Mouse (Mus musculus) c-Kit-negative CD71-positive TER-119-positive erythroid progenitor cells, embryonic 14.5 days (primary cell): ENCODE results near the gene Tbc1d23.
"Not testable (repeated sequence)": the region's sequence is repeated elsewhere in the genome, so short reads cannot be mapped to it uniquely, and the experiment has no call there.

ENCODE experiments used
- DNase-seq: peaks from one replicate; pipeline ENCODE4 v3.0.0-alpha.2; 2013; ENCODE audit warnings: low read depth, low spot score

Tbc1d23 gene

DNA sequence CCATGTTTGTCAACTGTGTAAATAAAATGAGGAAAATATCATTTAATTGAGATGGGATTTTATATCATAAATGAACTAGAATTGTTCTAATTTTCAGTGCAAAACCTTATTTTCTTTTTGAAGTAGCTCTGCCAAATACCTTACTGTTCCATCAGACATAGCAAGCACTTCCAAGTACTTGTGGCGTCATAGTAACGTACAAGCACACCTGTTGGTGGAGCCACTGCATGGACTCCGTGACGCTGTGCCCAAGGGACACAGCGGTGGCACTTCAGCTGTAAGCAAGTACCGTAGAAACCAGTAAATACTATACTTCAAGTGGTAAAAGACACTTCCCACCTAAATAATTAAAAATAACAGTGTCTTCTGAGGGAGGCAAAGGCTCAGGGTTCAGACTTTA is 10.9 kb downstream of the Tbc1d23 start:
- no peak for DNase-seq

DNA sequence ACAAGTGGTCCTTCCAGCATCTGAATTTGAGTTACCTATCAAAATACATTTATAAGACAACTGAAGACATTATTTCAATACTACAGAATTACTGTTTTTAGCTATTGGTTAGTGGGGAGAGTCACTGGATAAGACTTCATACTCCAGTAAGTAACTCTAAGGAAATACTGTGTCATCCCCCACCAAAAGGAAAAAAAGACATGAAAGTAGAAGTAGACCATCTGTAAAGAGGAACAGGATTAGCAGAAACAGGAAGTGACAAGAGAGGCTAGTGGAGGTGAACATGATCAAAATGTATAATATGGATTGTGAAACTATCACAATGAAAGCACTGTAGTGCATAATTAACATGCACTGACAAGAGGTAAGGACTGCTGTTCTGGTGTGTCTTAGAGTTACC is 15.3 kb downstream of the Tbc1d23 start:
- DNase-seq, result no peak

DNA sequence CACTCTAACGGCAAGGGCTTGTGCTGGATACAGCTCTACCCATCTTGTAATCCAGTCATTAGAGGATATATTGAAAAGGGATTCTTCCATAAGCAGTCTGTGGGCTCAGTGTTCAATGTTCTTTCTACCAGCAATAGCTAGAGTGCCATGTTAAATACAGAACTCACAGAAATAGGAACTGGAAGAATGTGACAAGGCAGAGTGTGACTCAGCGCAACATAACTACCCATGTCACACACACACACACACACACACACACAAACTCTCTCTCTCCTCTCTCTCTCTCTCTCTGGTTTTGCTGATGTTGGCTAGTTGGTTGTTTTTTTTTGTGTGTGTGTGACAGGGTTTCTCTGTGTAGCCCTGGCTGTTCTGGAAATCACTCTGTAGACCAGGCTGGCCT is 20.3 kb downstream of the Tbc1d23 start:
- DNase-seq, result no peak

DNA sequence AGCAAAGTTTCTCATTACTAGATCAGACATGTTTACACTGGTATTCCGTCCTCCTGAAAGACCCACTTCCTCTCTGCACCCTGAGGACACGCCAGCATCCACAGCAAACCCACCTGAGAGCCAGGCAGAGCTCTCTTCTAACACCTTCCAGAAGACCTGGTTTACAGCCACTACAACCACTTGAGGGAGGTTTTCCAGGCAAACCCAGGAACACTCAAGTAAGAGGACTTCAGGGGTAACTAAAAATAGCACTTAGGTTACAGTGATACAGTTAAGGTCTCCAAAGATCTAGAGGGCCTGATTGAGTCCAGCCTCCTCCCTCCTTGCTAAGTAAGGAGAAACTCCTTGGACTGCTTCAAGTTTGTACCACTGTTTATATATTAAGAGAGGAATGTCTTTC is 23.0 kb downstream of the Tbc1d23 start:
- no peak for DNase-seq

DNA sequence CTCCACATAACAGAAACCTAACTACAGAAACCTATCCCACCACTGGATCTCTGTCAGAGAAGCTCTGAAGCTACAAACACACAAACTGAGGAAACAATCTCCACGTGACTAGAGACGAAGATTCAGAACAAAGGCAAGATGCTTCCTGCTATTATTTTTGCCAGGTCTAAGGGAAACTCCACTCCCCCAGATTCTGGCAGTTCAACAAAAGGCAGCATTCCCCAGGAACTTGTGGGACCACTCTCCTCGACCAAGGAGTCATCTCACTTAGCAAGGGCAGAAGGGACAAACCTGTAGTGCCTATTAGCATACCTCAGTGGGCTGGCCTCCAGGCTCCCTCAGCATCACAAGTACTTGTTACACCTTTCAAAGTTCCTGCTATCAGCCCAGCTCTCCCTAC is 34.0 kb downstream of the Tbc1d23 start:
- no peak for DNase-seq

DNA sequence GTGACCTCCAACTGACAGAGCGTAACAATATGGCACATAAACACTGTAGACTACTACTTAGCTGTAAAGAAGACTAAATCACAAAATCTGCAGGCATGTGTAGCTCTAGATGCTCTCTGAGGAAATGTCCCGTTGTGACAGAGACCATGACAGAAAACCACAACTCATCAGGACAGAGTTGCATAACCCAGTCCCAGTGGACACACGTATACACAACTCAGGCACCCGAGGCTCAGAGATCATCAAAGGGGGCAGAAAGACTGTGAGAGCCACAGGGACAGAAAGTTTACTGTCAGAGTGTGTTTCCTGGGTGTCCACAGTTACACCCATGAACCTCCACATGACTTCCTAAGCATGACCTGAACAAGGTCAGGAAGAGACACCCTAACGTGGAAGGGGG is 34.7 kb downstream of the Tbc1d23 start:
- no peak for DNase-seq

DNA sequence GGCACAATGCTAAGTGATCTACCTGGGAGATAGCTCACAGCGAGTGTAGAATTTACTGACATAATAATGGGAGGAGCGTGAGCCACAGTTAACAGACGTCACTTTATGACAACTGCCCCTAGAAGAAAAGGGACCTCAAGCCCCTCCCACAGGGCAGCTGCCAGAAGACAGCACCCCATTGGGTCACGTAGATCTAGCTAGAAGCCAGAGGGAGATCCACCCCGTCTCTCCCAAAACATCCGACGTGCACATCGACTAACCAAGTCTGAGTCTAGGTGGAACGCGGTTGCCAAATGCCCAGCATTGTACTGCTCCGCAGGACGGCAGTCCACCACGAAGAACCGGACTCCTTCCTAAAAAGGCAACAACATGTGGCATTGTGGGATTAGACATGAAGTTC is 40.1 kb downstream of the Tbc1d23 start:
- no peak for DNase-seq

DNA sequence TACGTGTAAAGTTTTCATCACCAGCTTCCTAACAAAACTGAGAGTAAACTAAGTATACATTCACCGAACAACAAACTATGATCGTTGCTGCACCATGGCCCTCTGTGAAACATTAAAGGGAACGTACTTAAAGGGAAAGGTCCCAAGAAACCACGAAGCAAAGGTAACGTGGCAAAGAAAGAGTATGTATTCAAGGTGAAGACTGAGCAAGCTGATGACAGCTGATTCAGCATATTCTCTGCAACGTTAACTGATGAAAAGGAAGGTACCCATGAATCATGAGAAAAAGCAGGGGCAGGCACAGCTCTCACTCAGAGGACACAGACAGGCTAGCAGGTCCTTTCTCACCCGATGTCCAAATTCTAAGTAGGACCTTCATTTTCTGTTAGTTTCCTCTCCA is 40.9 kb downstream of the Tbc1d23 start:
- DNase-seq, result no peak

DNA sequence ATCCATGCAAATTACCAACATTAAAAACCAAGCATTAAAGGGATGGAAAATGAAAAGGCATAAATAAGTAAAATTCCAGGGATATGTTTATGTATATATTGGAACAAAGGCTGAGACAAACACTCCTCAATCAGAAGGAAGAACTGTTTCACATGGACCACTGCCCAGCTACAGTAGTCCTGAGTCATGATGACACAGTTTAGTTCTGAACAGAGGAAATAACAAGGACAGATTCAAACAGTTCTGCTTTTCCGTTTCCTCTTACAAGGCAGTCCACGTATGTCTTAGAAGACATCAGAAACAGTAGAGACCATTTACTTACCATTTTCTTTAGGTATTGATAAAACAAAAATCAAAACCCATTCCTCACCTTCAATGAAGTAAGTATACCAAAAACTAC is 41.8 kb downstream of the Tbc1d23 start:
- no peak for DNase-seq

DNA sequence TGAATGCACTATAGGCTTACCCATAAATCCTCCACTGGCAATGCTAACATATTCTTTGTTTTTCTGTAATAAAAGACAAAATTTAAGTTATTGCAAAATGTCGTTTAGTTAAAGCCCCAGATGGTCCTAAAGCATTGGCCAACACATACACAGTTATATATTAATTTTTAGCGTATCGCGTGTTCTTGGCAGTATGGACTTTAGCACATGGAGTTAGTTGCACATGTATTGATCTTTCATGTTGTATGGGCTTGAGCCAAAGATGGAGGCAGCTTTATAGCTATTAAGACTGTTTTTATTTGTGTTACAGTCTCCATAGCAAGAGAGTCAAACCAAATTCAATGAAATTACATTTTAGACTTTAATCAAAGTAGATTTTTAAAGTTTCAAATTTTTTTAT is 44.7 kb downstream of the Tbc1d23 start:
- no peak for DNase-seq

DNA sequence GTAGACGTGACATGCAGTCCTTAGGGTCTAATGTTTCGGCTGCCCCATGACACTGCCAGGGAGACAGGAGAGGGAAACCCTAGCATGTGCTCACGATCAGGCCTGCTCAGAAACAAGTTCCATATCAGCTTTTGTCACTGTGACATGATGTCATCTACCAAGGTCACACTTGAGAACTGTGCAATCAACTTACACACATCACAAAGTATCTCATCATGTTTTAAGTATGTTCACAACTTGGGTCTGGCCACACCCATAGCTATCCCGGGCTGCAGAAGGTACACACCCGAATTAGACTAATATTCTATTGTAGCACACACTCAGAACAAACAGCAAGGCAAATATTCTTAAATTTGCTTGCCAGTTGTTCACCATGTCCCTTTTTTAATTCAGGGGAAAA is 49.3 kb downstream of the Tbc1d23 start:
- no peak for DNase-seq

DNA sequence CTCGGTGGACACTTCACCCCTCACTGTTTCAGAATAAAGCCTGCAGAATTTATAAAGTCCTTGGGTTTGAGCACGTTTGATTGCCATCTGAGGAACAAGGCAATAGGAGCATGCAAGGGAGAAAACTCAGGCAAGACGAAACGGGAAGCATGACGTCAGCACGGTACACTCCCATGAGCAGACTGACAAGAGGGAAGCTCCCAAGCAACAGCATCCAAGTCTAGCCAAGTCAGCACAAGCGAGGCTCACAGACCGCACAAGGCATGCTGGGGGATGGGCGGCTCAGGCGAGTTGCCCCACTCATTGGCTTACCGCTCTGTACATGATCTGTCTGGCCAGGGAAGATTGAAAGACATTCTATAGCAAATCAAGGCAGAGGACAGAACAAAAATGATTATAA is 50.1 kb downstream of the Tbc1d23 start:
- DNase-seq, result no peak

DNA sequence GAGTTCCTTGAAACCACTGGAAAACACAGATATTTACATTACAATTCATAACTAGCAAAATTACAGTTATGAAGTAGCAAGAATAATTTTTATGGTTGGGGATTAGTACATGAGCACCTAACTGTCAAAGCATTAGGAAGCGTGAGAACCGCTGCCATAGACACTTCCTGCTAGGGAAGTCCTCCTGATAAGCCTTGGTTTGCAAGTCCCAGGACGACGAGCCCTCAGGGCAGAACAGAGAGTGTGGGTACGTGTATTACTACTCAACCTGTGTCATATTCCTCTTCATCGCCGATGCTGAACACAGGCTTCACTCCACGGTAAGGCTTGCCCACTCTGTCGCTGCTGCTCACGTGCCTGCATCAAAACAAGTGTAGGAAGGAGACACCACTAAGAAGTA is 53.6 kb downstream of the Tbc1d23 start:
- no peak for DNase-seq

DNA sequence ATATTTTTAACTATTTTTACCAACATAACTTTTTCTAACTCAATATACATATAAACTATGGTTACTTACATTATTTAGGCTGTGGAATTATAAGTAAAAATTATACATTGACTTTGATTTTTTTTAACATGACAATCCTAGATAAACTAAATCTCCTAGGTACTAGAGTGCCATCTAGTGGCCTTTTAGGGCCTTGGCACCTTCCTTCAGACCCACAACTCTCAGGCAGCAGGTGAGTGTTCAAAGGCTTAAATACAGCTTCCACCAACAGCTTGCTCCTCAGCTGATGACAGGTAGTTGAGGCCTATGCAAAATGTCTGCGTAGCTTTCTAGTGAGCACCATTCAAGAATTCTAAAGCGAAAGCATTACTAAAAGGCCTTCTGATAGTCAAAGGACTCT is 54.0 kb downstream of the Tbc1d23 start:
- peak; percentile 38 for DNase-seq

DNA sequence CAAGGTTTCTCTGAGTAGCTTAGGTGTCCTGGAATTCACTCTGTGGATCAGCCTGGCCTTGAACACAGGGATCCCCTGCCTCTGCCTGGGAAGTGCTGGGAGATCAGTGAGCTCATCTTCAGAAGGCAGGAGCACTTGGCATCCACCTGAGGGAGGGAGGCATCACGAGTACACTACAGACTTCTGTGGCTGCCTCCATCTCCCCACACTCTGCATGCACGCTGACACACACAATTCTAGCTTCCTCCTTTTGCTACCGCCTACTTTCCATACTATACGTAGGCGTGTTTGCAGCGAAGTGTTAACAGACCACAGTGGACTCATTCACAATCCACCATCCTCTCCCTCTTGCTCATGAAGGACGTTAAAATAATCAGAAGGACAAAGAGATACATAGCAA is 55.0 kb downstream of the Tbc1d23 start:
- no peak for DNase-seq

DNA sequence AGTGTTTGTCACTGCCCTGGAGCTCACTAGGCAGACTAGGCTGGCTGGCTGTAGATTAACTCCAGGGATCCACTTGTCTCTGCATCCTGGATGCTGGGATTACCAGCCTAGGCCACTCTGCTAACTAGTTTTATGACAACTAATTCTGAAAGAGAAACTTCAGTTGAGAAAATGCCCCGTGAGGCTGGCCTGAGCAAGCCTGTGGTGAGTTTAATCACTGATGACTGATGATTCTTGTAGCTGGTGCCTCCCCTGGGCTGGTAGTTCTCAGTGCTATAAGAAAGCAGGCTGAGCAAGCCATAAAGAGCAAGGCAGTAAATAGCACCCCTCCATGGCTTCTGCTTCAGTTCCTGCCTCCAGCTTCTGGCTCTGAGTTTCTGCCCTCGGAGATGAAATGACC is 55.6 kb downstream of the Tbc1d23 start:
- DNase-seq, result no peak

DNA sequence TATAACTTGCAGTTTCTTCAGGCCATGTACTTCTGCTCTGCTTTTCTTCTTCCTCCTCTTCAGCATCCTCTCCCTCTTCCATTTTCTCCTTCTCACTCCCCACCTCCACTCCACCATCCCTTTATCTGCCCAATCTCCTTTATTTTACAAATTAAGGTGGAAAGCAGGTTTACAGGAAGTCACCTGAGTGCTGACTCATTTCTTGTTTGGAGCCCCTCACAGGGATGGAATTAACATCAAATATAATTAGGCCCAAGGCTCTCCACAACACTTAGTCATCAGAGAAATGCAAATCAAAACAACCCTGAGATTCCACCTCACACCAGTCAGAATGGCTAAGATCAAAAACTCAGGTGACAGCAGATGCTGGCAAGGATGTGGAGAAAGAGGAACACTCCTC is 56.8 kb downstream of the Tbc1d23 start:
- not testable (repeated sequence) for DNase-seq

DNA sequence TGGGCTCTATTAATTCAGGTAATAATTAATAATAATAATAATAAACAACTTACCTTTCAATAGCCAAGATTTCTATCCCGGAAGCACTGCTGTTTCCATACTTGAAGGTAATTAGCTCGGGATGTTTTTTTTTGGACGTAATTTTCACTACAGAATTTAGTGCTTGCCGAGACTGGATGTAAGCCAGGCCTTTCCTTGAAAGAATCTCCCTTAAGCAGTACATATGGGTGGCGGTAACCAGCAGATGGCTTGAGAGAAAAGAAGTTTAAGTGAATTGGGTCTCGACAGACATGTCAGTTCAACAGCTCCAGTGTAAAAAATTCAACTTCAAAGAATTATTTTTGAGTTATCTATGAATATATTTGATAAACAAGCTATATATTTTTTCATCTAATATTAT is 59.7 kb downstream of the Tbc1d23 start:
- no peak for DNase-seq

DNA sequence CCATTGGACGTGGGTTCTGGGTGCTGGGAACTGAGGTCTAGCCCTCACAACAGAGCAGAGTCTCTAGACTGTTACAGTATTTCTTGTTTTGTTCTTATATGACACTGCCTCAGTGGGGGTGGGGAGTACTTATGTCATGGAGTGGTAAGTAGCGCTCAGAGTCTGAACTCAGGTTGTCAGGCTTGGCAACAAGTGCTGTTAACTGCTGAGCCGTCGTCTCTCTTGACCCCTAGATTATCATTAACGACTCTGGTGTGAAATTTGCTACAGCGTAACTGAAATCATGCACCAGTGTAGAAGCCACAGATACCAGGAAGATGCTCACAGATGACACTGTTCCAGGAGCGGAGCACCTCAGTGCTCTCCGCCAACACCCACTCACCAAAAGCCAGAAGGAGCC is 60.1 kb downstream of the Tbc1d23 start:
- no peak for DNase-seq

DNA sequence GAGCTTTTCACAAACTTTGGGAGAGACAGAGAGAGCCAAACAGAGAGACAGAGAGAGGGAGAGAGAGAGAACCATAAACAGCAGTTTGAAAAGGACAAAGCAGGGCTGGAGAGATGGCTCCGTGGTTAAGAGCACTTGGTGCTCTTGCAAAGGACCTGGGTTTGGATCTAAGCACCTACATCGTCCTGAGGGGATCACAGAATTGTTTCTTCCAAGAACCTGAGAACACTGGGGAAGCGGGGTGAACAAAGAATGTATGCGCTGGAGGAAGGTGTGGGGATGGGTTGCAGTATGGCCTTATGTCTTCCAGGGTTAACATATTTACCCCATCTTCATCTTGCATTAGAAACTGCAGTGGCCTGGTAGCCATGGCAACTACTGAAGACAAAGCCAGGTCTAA is 63.1 kb downstream of the Tbc1d23 start:
- no peak for DNase-seq

DNA sequence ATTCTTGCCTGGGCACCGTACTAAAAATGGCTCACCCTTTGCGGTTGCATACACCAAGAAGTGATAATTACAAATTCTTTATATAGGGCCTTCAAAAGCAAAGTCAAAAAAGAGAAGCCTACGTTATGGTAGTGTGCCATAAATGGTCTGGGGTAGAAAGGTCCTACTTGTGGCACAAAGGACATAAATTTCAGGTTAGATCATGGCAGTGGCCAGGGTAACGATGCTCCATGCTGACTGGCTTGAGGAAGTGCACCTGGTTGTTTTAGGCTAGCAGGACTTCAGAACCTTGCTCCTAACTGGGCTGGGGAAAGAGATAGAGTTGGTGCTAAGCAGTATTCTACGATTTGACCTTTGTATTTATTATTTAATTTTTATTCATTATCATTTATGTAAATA is 63.8 kb downstream of the Tbc1d23 start:
- DNase-seq, result no peak

DNA sequence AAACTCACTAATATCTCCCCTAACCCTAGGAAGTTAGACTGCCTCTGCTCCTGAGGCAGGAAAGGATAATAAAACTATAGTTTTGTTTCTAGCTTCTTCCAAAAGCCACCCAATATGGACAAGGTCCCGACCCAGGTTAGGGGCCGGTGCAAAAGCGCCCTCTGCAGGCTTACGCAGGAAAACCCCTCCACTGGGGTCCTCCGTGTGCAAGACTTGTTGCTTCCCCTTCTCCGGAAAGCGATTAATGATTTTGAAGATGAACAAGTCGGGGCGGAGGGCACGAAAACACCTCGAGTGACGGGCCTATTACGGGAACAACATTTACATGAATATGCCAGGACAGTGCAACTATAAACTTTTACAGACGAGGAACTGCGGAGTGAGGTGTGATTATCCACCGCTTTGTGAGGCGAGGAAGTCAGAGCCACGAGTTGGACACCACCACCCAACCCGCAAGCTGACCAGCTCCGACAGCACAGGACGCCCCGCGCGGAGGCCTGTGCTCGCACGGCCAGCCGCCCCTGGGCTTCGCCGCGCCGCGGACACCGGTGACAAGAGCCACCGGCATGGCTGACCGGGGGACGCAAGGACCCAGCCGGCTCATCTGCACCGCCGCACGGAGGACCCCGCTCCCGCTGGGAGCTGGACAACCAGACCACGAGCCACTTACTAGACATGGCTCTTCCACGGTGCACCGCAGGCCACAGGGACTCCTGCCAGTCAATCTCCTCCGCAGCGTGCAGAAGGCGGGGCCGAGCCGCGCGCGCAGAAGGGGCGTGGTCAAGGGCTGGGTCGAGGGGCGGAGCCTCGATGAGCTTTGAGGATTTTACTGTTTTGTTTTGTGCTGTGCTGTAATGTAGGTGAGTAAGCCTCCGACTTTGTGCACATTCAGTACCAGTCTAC is 64.4 kb downstream of the Tbc1d23 start, which contains the start of gene Nit2:
Nit2 (minus strand) TSS at position 731 of the 903 bp plus-strand sequence.
- DNase-seq, result peak; percentile 78

DNA sequence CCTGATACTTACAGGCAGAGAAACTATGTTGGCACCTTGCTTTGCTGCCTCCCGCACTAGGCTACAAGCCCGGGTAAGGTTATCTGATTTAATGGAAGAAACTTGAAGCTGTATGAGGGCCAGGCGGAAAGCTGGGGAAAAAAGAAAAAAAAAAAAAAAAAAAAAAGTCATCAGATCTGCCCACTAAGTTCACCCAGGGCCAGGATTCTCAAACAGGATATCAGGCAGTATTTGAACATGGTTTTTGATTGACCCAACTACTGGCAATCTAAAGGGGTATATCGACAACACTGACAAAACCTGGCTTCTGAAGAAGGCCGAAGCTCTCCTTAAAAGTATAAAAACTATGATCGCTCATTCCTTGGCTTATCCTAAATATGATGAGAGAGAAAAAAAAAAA is 65.2 kb downstream of the Tbc1d23 start:
- no peak for DNase-seq

DNA sequence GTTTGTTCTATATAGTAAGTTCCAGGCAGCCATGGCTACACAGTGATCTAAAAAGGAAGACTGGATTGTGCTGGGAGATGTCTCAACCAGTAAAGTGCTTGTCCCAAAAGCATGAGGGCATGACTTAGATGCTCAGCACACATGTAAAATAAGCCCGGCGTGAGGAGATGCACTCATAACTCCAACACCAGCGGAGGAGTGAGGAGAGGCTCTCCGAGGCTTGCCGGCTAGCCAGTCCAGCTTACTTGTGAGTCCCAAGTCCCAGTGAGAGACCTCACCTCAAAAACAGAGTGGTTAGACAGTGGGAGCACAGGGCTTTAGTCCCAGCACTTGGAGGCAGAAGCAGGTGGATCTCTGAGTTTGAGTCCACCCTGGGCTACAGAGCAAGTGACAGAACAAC is 66.1 kb downstream of the Tbc1d23 start:
- DNase-seq, result no peak
